Mouse (Mus musculus) lung, postnatal 0 days (tissue): ENCODE results near the gene Anp32b.

Experiments
- CTCF ChIP-seq: IDR thresholded peaks from 2 replicates; pipeline ENCODE4 v1.5.1; 2016; ENCODE audit warnings: antibody characterized with exemption, mild to moderate bottlenecking
- EP300 ChIP-seq: IDR thresholded peaks from 2 replicates; pipeline ENCODE4 v1.6.1; 2016; ENCODE audit warnings: antibody characterized with exemption, mild to moderate bottlenecking, control low read depth

DNA sequence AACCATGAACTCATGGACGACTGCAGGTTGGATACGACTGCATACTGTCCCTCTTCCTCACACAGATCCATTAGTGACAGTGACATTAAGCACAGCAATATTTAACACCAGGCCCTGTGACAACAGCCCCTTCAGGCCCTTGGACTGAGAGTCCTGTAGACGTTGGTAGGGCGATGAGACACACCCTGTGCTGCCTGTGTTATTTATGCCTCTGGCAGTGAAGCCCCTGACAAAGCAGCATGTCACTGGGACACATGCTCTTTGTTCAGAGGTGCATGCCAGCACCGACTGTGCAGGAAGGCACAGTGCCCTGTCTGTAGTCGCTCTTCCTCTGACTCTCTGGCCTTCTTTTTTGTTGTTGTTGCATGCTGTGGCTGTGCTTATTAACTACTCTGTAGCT is 1.8 kb upstream of the Anp32b start:
- TF ChIP-seq EP300 = no peak
- TF ChIP-seq CTCF = no peak
